Mouse (Mus musculus): Measurements from ENCODE around the gene Tmem164.
A peak's percentile ranks its signal among the peaks of the same experiment; 100 is the strongest.
"Not testable (repeated sequence)": the region's sequence is repeated elsewhere in the genome, so short reads cannot be mapped to it uniquely, and the experiment has no call there.

Gene Tmem164

GRCm38 (mm10) chrX:142681056-142681615 lies at the start of gene Tmem164:
TSS of gene Tmem164 (plus strand) at chrX:142681406.
- DNase-seq (ENCODE audit: low read depth, low spot score): peak; percentile 82

- DNase-seq (ENCODE audit: low read depth, low spot score): not testable (repeated sequence)
These were observed 48.2 kb upstream of the Tmem164 start for GRCm38 (mm10) chrX:142632990-142633389.

DNA sequence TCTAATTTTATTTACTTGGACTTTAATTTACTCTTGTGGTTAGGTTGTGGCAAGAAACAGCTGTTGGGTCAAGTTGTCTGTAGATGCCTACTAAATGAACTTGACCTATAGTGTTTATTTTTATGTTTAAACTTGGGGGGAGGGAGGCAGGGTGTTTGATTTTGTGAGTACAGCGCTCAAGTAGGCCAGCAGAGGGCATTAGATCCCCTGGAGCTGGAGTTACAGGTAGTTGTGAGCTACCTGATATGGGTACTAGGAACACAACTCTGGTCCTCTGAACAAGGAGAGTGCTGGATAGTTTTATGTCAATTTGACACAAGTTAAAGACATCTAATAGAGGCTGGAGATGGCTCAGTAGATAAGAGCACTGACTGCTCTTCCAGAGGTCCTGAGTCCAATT lies 34.0 kb upstream of the Tmem164 start:
- no peak for DNase-seq (ENCODE audit: low read depth, low spot score)

DNA sequence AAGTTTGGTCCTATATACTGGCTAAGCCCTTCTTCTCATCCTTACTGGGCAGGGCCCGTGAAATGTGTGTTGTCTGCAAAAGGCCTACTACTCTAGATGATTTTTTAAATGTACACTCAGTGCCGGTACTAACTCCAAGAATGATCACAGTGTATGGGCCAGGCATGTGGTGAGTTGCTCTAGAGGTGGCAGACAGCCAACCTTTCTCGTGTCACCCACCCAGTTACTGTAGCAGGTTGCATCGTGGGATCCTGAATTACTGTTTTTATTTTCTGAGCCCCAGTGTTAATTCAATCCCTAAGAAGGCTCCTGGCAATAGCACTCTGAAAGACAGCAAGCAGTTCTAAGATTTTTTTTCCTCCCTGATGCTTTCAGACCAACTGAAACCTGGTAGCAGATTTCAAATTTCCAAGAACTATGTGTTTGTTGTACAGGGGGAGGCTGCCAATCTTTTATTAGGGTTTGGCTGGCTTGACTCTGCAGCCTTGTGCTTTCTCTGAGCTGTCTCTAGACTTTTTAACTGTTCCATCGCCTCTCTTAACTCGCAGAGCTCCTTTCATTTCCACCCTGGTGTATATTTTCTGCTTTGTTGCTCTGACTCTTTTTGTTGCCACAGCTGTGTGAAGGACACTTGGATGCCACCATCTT lies 31.0 kb upstream of the Tmem164 start:
- DNase-seq (ENCODE audit: low read depth, low spot score): no peak

GRCm38 (mm10) chrX:142664704-142665422 lies 16.3 kb upstream of the Tmem164 start:
- DNase-seq (ENCODE audit: low read depth, low spot score): no peak

DNA sequence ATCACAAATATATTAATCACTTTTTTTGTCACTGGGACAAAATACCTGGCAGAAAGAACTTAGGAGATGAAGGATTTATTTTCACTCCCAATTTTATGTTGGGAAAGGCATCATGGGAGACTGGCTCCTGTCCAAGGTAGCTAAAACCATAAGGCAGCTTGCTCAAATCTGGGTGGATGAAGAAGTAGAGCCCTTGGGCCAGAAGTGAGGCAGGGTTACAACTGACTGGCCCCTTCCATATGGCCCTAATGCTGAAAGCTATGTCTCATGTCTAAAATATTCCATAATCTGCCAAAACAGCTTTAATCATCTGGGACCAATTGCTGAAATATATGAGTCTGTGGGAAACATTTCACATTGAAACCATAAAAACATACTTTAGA lies 15.8 kb upstream of the Tmem164 start:
- DNase-seq (ENCODE audit: low read depth, low spot score): no peak

DNA sequence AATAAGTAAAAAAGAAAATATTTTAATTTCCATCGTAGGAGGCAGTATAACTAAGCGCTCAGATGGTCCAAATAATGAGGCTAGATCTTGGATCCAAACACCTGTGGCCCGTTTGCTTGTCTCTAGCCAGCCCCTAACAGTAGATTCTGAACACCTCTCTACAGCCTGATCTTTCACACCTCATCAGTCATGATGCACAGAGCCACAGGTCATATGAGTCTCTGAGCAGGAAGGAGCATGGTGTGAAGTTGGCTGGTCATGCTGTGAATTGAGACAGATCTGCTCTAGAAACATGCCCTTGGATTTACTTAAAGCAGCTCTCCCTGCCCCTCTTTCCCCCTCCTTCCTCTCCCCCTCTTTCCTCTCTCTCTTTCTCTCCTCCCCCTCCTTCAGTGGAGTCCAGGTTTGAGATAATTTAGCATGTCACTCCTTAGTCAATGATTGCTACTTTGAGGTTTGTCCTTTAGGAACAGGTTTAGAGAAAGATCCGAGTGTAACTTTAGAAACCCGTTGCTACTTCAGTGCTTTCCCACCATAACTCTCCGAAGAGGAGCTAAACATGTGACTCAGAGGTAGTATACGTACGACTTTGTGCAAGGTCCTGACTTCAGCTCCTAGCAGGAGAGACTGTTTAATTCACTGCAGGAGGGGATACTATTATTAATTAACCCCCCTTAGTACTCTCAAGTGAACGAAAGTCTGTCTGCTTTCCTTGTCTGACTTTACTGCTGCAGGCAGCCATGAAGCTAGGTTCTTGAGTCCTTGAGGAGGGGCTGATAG lies 11.7 kb upstream of the Tmem164 start:
- no peak for DNase-seq (ENCODE audit: low read depth, low spot score)

DNA sequence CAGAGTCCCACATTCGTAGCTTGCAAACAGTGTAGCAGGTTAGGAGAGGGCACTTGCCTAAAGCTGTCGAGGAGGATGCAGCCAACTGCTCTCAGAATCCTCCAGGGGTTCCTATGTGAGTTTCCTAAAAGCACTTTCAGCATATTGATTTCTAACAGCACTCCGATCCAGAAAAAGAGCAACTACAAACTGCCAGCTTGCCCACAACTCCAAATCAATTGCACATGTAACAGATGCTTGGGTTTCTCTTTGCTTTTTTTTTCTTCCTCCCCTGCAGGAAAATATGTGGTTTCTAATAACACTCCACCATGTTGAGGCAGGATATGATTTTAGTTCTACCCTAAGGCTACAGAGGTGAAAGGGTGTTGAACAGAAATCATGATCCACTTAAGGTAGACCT lies 11.1 kb upstream of the Tmem164 start:
- DNase-seq (ENCODE audit: low read depth, low spot score): no peak

GRCm38 (mm10) chrX:142671141-142671540 lies 10.1 kb upstream of the Tmem164 start:
- DNase-seq (ENCODE audit: low read depth, low spot score): no peak

DNA sequence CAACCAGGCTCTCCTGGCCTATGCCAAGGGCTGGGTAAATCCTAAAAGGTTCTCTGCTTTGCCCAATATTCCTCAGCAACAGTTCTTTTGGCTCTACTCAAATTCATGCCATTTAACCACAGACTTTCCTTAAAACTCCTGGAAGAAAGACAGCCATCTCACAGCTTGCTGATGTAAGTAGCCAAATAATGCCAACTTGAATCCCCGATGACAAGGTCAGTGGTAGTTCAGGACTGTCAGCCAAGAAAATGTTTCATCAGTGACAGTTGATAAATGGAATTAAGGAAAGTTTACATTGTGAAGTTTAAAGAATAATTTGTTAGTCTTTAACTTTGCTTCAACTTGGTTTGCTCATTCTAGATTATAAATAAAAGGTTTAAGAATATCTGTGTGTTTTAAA lies 8.5 kb upstream of the Tmem164 start:
- DNase-seq (ENCODE audit: low read depth, low spot score): no peak

GRCm38 (mm10) chrX:142677193-142677592 lies 4.0 kb upstream of the Tmem164 start:
- DNase-seq (ENCODE audit: low read depth, low spot score): no peak

- no peak for DNase-seq (ENCODE audit: low read depth, low spot score)
These were observed 2.4 kb upstream of the Tmem164 start for GRCm38 (mm10) chrX:142678499-142679474.

- DNase-seq (ENCODE audit: low read depth, low spot score): no peak
These were observed 1.5 kb upstream of the Tmem164 start for GRCm38 (mm10) chrX:142679502-142680250.

- DNase-seq (ENCODE audit: low read depth, low spot score): peak; percentile 54
These were observed 683 bp upstream of the Tmem164 start for GRCm38 (mm10) chrX:142680391-142681055.

- no peak for DNase-seq (ENCODE audit: low read depth, low spot score)
These were observed 473 bp downstream of the Tmem164 start for GRCm38 (mm10) chrX:142681616-142682141.

DNA sequence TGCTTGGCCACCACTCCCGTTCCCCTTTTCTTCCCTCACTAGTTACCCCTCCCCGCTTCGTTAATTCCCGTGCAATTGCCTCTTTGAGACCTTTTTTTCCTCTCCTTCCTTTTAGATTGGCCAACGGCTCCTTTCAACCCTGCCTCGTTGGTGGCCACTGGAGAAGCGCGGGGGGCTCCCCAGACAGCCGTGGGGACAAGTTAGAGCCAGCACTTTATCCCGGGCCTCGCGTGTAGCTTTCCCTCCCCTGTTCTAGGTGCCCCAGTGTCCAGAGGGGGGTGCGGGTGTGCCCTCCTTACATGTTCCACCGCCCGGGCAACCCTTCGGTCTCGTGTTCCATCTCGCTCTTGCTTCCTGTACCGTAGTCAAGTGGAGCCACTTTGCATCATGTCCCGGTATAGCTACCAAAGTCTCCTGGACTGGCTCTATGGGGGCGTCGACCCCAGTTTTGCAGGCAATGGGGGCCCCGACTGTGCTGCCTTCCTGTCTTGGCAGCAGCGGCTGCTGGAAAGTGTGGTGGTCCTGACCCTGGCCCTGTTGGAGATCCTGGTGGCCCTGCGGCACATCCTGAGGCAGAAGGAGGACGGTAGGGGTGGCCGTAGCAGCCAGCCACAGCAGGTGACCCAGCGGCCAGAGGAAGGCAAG lies 1.1 kb downstream of the Tmem164 start:
- no peak for DNase-seq (ENCODE audit: low read depth, low spot score)

GRCm38 (mm10) chrX:142682990-142683389 lies 1.8 kb downstream of the Tmem164 start:
- DNase-seq (ENCODE audit: low read depth, low spot score): no peak

- no peak for DNase-seq (ENCODE audit: low read depth, low spot score)
These were observed 3.5 kb downstream of the Tmem164 start for GRCm38 (mm10) chrX:142684674-142685073.

DNA sequence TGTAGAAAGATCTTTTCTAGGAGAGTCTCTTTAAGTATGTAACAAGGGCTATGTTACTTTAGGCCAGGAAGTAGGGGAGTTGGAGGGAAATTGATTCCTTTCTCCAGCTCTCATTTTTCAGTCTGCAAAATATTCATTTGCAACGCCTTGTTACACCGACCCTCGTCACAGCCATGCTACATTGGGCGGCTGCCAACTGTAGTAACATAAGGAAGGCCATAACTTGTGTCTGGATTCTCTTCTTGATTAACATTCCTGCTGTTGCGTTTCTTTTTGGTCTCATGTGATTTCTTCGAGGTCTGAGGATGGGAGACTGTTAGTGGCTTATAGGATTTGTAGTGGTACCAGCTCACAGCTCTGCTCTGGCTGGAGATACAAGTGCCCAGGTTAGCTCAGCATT lies 4.5 kb downstream of the Tmem164 start:
- no peak for DNase-seq (ENCODE audit: low read depth, low spot score)
